Mouse (Mus musculus): ENCODE measurements at regions not wholly inside any gene's neighbourhood (a gene's known extent, or its start where the extent isn't known, plus 50 kb on each side); places are given as distances from the start of the nearest gene placed in this dataset.
A peak's percentile ranks its signal among the peaks of the same experiment; 100 is the strongest.

GRCm38 (mm10) chr17:80884886-80885285 is 59.5 kb upstream of the Tmem178 start:
- H3K4me1 ChIP-seq (ENCODE audit: insufficient read depth, low read length) = peaks cover 3% of the 10 kb centered on the region; the same call in 1 of the 2 replicates
- H3K27me3 ChIP-seq (ENCODE audit: insufficient read depth, low read length) = no peaks in the 10 kb centered on the region
- H3K4me2 ChIP-seq (ENCODE audit: low read depth, low read length, poor library complexity, severe bottlenecking) = no peak overlapping the region
- H3K9ac ChIP-seq (replicated peaks; ENCODE audit: low read length, poor library complexity, severe bottlenecking) = no peak overlapping the region
- H3K36me3 ChIP-seq (ENCODE audit: insufficient read depth, low read length) = no peaks in the 10 kb centered on the region
- TF ChIP-seq CTCF (IDR thresholded peaks at IDR 0.05) = no peak
- no peak for ATAC-seq (ENCODE audit: low FRiP score)
- 35% methylated on average over 2 of the region's 2 CpGs for WGBS
- no peak overlapping the region for H3K4me3 ChIP-seq (ENCODE audit: low read depth, low read length)
- no peaks in the 10 kb centered on the region for H3K9me3 ChIP-seq (ENCODE audit: low read length)
- DNase-seq (ENCODE audit: low spot score) = peak; percentile 19
- no peak overlapping the region for H3K27ac ChIP-seq (ENCODE audit: low read depth, low read length)

- no peak overlapping the region for H3K9ac ChIP-seq (replicated peaks; ENCODE audit: low read length, poor library complexity, severe bottlenecking)
- no peaks in the 10 kb centered on the region for H3K36me3 ChIP-seq (ENCODE audit: insufficient read depth, low read length)
- no peak overlapping the region for H3K4me2 ChIP-seq (ENCODE audit: low read depth, low read length, poor library complexity, severe bottlenecking)
- H3K9me3 ChIP-seq (ENCODE audit: low read length) = no peaks in the 10 kb centered on the region
- no peak for ATAC-seq (ENCODE audit: low FRiP score)
- WGBS = 94% methylated on average over 3 of the region's 3 CpGs
- no peaks in the 10 kb centered on the region for H3K27me3 ChIP-seq (ENCODE audit: insufficient read depth, low read length)
- H3K27ac ChIP-seq (ENCODE audit: low read depth, low read length) = no peak overlapping the region
- H3K4me3 ChIP-seq (ENCODE audit: low read depth, low read length) = no peak overlapping the region
- H3K4me1 ChIP-seq (ENCODE audit: insufficient read depth, low read length) = peaks cover 3% of the 10 kb centered on the region; the same call in 1 of the 2 replicates
- no peak for TF ChIP-seq CTCF (IDR thresholded peaks at IDR 0.05)
- no peak for DNase-seq (ENCODE audit: low spot score)
Measured at GRCm38 (mm10) chr17:80882476-80882875, 62.0 kb upstream of the Tmem178 start.

- DNase-seq (ENCODE audit: low spot score) = no peak
- no peak for ATAC-seq (ENCODE audit: low FRiP score)
- 80% methylated on average over 4 of the region's 4 CpGs for WGBS
- Histone ChIP-seq H3K27ac (ENCODE audit: low read depth, low read length) (no peak overlapping the region), H3K9ac (replicated peaks; ENCODE audit: low read length, poor library complexity, severe bottlenecking) (no peak overlapping the region), H3K36me3 (ENCODE audit: insufficient read depth, low read length) (no peaks in the 10 kb centered on the region), H3K4me1 (ENCODE audit: insufficient read depth, low read length) (no peaks in the 10 kb centered on the region), H3K4me3 (ENCODE audit: low read depth, low read length) (no peak overlapping the region), H3K9me3 (ENCODE audit: low read length) (no peaks in the 10 kb centered on the region), H3K4me2 (ENCODE audit: low read depth, low read length, poor library complexity, severe bottlenecking) (no peak overlapping the region), H3K27me3 (ENCODE audit: insufficient read depth, low read length) (no peaks in the 10 kb centered on the region)
- TF ChIP-seq CTCF (IDR thresholded peaks at IDR 0.05) = no peak
Measured at GRCm38 (mm10) chr17:80880325-80880724, 64.1 kb upstream of the Tmem178 start.

GRCm38 (mm10) chr17:80875352-80876044 is 68.9 kb upstream of the Tmem178 start:
- Histone ChIP-seq H3K4me3 (ENCODE audit: low read depth, low read length) (no peak overlapping the region), H3K36me3 (ENCODE audit: insufficient read depth, low read length) (no peaks in the 10 kb centered on the region), H3K9me3 (ENCODE audit: low read length) (no peaks in the 10 kb centered on the region), H3K9ac (replicated peaks; ENCODE audit: low read length, poor library complexity, severe bottlenecking) (no peak overlapping the region), H3K4me2 (ENCODE audit: low read depth, low read length, poor library complexity, severe bottlenecking) (no peak overlapping the region), H3K27me3 (ENCODE audit: insufficient read depth, low read length) (no peaks in the 10 kb centered on the region), H3K4me1 (ENCODE audit: insufficient read depth, low read length) (no peaks in the 10 kb centered on the region), H3K27ac (ENCODE audit: low read depth, low read length) (no peak overlapping the region)
- no peak for ATAC-seq (ENCODE audit: low FRiP score)
- TF ChIP-seq CTCF (IDR thresholded peaks at IDR 0.05) = peak; percentile 73
- WGBS = 39% methylated on average over 7 of the region's 7 CpGs
- DNase-seq (ENCODE audit: low spot score) = peak; percentile 69

GRCm38 (mm10) chr17:80870965-80871364 is 73.5 kb upstream of the Tmem178 start:
- Histone ChIP-seq H3K36me3 (ENCODE audit: insufficient read depth, low read length) (no peaks in the 10 kb centered on the region), H3K4me3 (ENCODE audit: low read depth, low read length) (no peak overlapping the region), H3K4me1 (ENCODE audit: insufficient read depth, low read length) (no peaks in the 10 kb centered on the region), H3K9ac (replicated peaks; ENCODE audit: low read length, poor library complexity, severe bottlenecking) (no peak overlapping the region), H3K9me3 (ENCODE audit: low read length) (no peaks in the 10 kb centered on the region), H3K27ac (ENCODE audit: low read depth, low read length) (no peak overlapping the region), H3K27me3 (ENCODE audit: insufficient read depth, low read length) (no peaks in the 10 kb centered on the region), H3K4me2 (ENCODE audit: low read depth, low read length, poor library complexity, severe bottlenecking) (no peak overlapping the region)
- 73% methylated on average over 4 of the region's 4 CpGs for WGBS
- no peak for DNase-seq (ENCODE audit: low spot score)
- ATAC-seq (ENCODE audit: low FRiP score) = no peak
- no peak for TF ChIP-seq CTCF (IDR thresholded peaks at IDR 0.05)

- H3K27me3 ChIP-seq (ENCODE audit: insufficient read depth, low read length) = no peaks in the 10 kb centered on the region
- H3K36me3 ChIP-seq (ENCODE audit: insufficient read depth, low read length) = no peaks in the 10 kb centered on the region
- no peak overlapping the region for H3K4me2 ChIP-seq (ENCODE audit: low read depth, low read length, poor library complexity, severe bottlenecking)
- ATAC-seq (ENCODE audit: low FRiP score) (no peak), DNase-seq (ENCODE audit: low spot score) (no peak)
- 86% methylated on average over 8 of the region's 8 CpGs for WGBS
- no peak overlapping the region for H3K4me3 ChIP-seq (ENCODE audit: low read depth, low read length)
- H3K27ac ChIP-seq (ENCODE audit: low read depth, low read length) = no peak overlapping the region
- no peak overlapping the region for H3K9ac ChIP-seq (replicated peaks; ENCODE audit: low read length, poor library complexity, severe bottlenecking)
- TF ChIP-seq CTCF (IDR thresholded peaks at IDR 0.05) = no peak
- H3K4me1 ChIP-seq (ENCODE audit: insufficient read depth, low read length) = no peaks in the 10 kb centered on the region
- no peaks in the 10 kb centered on the region for H3K9me3 ChIP-seq (ENCODE audit: low read length)
Measured at GRCm38 (mm10) chr17:80862338-80862737, 82.1 kb upstream of the Tmem178 start.
